Mouse (Mus musculus): ENCODE data around the gene Cry2. TPM values are rescaled to one million over a fixed set of nuclear protein-coding genes. Genes with fewer than 3 reads are reported as not detected.

Gene Cry2
- 4.0 TPM for polyA plus RNA-seq (2014; fragmentation: Illumina TruSeq; extraction: RNeasy Lipid Tissue Mini Kit (QIAGEN cat#74804); ENCODE audit: low read depth, low replicate concordance)

DNA sequence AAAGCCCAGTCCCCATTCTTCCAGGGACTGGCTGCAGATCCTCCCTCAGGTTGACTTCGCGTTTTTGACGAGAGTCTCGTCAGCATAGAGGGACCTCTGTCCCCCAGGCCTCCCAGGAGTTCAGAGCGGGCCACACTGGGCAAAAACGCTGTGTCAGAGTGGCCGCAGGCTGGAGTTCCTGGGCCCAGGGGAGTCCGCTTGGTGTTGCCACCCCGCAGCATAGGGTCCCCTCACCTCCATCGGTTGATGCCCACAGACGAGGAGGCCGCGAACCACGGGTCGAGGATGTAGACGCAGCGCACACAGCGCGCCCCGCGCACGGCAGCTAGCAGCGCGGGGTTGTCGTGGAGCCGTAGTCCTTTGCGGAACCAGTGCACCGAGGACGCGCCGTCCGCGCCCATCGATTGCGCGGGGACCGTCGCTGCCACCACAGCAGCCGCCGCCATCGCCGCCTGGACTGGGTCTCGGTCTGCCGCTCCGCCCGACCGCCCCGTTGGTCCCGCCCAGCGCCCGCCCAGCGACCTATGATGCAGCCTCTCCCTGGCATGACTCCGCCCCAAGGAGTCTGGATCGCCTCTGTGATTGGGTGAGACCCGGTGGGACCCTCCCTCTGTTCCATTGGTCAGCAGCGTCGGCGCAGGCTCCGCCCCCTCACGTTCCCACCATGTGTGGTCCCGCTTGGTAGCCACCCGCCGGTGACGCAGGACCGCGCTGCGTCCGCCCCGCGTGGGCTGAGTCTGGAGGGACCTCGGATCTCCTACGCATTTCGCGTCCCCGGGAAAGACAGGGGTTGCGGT, at the start of gene Cry2:
Gene Cry2, minus strand, starts transcription at position 466 of the 797 bp plus-strand sequence.

DNA sequence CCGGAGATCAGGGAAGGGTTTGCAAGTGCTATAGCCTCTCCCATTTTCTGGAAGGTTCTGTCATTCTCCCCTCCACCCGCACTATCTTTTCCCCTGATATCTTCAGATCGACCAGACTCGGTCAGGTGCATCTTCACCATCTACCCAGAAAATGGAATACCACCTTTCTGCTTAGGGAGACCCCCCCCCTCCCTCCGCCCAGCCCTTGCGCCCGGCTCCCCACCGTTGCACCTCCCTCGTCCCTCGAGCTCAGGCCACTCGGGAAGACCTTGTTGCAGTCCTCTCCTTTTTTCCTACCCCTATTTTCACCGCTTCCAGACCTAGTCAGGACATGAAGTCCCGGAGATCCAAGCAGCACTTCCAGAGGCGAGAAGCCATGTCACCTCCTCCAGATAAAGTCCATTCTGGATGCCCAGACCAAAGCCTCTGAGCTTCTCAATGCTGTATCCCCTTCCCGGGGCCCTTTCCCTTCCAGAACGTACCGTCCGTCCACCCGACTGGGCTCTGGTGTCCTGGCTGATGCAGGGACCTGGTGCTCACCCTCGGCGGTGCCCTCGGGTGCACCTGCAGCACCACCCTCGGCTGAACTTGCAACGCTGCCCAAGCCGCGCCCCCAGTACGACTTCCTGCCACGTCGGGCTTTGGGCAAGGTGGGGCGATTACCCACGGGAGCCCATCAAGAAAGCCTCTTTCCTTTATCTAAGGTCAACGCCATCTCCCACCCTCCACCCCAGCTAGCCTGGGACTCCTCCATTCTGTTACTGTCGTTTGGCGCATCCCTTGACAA, 26.3 kb upstream of the Cry2 start, which contains the start of gene Slc35c1:
Gene Slc35c1, minus strand, starts transcription at position 618 of the 787 bp plus-strand sequence.

DNA sequence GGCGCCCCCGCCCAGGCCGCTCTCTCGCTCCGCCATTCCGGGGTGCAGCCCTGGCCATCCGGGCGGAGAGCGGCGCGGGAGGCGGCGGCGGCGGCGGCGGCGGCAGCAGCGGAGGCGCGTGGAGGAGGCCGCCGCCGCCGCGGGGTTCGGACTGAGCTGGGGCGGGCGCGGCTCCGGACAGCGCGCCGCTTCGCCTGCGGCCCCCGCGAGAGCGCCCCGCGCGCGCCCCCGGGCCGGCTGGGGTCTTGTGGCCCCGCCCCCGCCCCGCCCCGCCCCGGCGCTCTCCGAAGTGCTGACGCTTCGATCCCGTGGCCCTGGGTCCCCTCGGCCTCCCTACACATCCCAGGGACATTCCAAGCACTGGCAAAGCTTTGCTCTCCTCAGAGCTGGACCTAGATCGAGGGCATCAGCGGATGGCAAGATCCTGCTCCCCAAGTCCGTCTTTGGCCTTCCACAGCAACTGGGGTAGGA, 32.7 kb downstream of the Cry2 start, which contains the start of gene Mapk8ip1:
Gene Mapk8ip1, minus strand, starts transcription at position 173 of the 471 bp plus-strand sequence.

DNA sequence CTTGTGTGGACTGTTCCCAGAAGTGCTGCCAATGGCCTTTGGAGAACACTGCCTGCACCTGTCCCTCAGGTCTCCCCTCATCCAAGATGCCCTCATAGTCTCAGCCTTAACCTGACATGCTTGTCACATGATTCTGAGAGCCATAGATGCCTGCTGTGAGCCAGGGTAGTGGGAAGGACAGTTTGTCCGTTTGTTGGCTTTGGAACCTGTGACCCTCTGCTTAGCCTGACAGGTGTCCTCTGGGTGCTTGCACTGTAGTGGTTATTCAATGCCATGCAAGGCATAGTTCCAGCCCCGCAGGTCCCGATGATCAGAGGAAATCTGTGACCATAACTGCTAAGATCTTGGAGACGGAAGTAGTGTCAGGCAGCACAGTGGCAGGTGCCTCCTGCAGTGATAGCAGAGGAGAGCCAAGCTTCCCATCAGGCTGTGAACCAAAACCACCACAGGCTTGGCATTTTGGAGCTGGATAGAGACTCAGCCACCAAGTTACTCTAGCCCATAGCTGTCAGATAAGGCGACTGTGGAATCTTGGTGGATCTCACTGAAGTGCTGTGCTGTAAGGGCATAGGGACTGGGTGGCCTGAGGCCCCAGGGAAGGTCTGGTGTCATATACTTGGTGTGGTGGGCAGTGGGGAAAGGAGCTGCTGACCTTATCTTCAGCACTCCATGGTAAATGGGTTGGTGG, 51.8 kb downstream of the Cry2 start, which contains the start of gene 1700029I15Rik:
Gene 1700029I15Rik, plus strand, starts transcription at position 638 of the 688 bp plus-strand sequence.

DNA sequence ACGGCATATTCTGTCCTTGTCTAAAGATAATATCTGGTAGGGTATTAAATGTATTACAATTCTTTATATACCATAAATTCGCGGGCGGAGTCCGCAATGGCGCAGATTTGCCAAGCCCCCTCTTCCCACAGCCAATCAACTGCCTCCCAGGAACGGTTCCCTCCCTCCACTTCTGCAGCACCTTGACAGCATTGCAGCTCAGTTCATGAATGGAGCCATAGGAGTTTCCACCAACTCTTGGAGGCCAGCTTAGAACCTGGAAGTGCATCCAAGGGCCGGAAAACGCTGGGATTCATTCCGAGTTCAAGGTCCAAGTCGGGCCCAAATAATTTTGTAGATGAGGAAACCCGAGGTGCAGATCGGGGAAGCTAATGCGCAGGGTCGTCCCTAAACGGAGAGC, 59.3 kb downstream of the Cry2 start, which contains the start of the genes Pex16 and Large2:
Gene Pex16, plus strand, starts transcription at position 163 of the 400 bp plus-strand sequence.
Gene Large2, minus strand, starts transcription at position 356 of the 400 bp plus-strand sequence.

Other genes starting within 250 kb of the Cry2 start
- gene Pex16, start 59.4 kb downstream of the Cry2 start, polyA plus RNA-seq (2014; fragmentation: Illumina TruSeq; extraction: RNeasy Lipid Tissue Mini Kit (QIAGEN cat#74804); ENCODE audit: low read depth, low replicate concordance): not detected
- 2.1 TPM for gene Large2, start 59.2 kb downstream of the Cry2 start, polyA plus RNA-seq (2014; fragmentation: Illumina TruSeq; extraction: RNeasy Lipid Tissue Mini Kit (QIAGEN cat#74804); ENCODE audit: low read depth, low replicate concordance)
- gene 1700029I15Rik, start 51.5 kb downstream of the Cry2 start, polyA plus RNA-seq (2014; fragmentation: Illumina TruSeq; extraction: RNeasy Lipid Tissue Mini Kit (QIAGEN cat#74804); ENCODE audit: low read depth, low replicate concordance): not detected
- 0.88 TPM for gene Mapk8ip1, start 32.8 kb downstream of the Cry2 start, polyA plus RNA-seq (2014; fragmentation: Illumina TruSeq; extraction: RNeasy Lipid Tissue Mini Kit (QIAGEN cat#74804); ENCODE audit: low read depth, low replicate concordance)
- 25.0 TPM for gene Slc35c1, start 26.5 kb upstream of the Cry2 start, polyA plus RNA-seq (2014; fragmentation: Illumina TruSeq; extraction: RNeasy Lipid Tissue Mini Kit (QIAGEN cat#74804); ENCODE audit: low read depth, low replicate concordance)
- gene Chst1, start 165.7 kb upstream of the Cry2 start, polyA plus RNA-seq (2014; fragmentation: Illumina TruSeq; extraction: RNeasy Lipid Tissue Mini Kit (QIAGEN cat#74804); ENCODE audit: low read depth, low replicate concordance): 0.91 TPM